Mouse (Mus musculus): ENCODE measurements around the gene Prokr2. TPM values are rescaled to one million over a fixed set of nuclear protein-coding genes. Genes with fewer than 3 reads are reported as not detected.

Prokr2 gene
- polyA plus RNA-seq, 1 experiment from 2014 or later = 1.0 TPM

DNA sequence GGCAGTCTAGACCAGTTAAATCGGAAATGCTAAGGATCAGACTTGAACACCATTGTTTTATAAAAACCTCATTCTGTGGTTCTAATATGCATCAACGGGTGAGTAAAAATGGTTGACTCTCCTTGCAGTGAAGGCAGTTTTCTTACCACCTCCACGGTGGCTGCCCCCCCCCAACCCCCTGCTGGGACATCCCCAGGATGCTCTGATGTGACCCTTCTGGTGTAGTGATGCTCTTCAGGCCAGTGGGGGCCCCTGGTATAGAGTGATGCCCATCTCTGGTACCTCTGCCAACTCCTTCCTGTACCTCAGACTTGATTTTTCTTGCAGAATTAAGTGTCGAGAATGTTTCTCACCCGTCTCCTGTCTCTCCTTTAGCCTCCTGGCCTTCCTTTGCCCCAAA lies 72.6 kb downstream of the Prokr2 start:
- no peak overlapping the region for H3K4me2 ChIP-seq (ENCODE audit: low read length)
- no peaks in the 10 kb centered on the region for H3K4me1 ChIP-seq (ENCODE audit: control insufficient read depth in 2 of 2, insufficient read depth in 2 of 2, low read length in 2 of 2)
- H3K9me3 ChIP-seq (ENCODE audit: control insufficient read depth, low read length) = no peaks in the 10 kb centered on the region
- H3K36me3 ChIP-seq (ENCODE audit: control insufficient read depth, insufficient read depth, low read length) = peaks cover 13% of the 10 kb centered on the region
- ATAC-seq (ENCODE audit: insufficient number of reproducible peaks, insufficient read depth, low FRiP score, low read depth) = no peak
- WGBS = 79% methylated on average over 5 of the region's 5 CpGs
- H3K27ac ChIP-seq (replicated peaks in 1 of 2; ENCODE audit: control insufficient read depth in 1 of 2, insufficient read depth in 1 of 2, low read depth in 2 of 2, low read length in 2 of 2) = no peak overlapping the region
- H3K9ac ChIP-seq (ENCODE audit: low read length) = no peak overlapping the region
- H3K27me3 ChIP-seq (ENCODE audit: control insufficient read depth, insufficient read depth, low read length) = no peaks in the 10 kb centered on the region
- H3K4me3 ChIP-seq (ENCODE audit: control insufficient read depth in 1 of 2, insufficient read depth in 1 of 2, low read depth in 1 of 2, low read length in 2 of 2) = no peak overlapping the region

DNA sequence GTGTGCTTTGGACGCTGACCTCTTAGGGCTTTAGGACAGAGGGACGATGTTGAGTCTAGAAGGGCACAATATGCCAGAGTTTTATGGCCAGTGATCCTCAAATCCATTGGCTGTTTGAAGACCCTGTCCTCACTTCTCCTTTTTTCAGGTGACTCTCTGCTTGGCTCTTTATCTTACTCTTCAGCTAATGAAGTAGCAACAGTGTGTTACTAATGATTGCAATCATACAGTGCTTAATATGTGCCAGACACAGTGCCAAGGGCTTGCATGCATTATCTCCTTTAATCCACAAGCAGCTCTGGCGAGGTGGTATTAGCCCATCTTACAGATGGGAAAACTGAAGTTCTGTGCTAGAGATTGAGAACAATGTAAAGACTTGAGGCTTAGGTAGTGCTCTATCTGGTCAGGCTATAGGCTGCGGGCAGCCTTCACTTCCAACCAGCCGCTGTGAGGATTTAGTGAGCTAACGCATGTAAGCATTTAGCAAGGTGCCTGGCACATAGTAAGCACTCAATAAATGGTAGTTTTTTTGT lies 75.8 kb downstream of the Prokr2 start:
- no peak for ATAC-seq (ENCODE audit: insufficient number of reproducible peaks, insufficient read depth, low FRiP score, low read depth)
- Histone ChIP-seq H3K9ac (ENCODE audit: low read length) (no peak overlapping the region), H3K27me3 (ENCODE audit: control insufficient read depth, insufficient read depth, low read length) (no peaks in the 10 kb centered on the region), H3K4me1 (ENCODE audit: control insufficient read depth in 2 of 2, insufficient read depth in 2 of 2, low read length in 2 of 2) (no peaks in the 10 kb centered on the region), H3K4me3 (ENCODE audit: control insufficient read depth in 1 of 2, insufficient read depth in 1 of 2, low read depth in 1 of 2, low read length in 2 of 2) (no peak overlapping the region), H3K27ac (replicated peaks in 1 of 2; ENCODE audit: control insufficient read depth in 1 of 2, insufficient read depth in 1 of 2, low read depth in 2 of 2, low read length in 2 of 2) (no peak overlapping the region), H3K9me3 (ENCODE audit: control insufficient read depth, low read length) (no peaks in the 10 kb centered on the region), H3K36me3 (ENCODE audit: control insufficient read depth, insufficient read depth, low read length) (peaks cover 38% of the 10 kb centered on the region), H3K4me2 (ENCODE audit: low read length) (no peak overlapping the region)
- WGBS = 91% methylated on average over 6 of the region's 6 CpGs

DNA sequence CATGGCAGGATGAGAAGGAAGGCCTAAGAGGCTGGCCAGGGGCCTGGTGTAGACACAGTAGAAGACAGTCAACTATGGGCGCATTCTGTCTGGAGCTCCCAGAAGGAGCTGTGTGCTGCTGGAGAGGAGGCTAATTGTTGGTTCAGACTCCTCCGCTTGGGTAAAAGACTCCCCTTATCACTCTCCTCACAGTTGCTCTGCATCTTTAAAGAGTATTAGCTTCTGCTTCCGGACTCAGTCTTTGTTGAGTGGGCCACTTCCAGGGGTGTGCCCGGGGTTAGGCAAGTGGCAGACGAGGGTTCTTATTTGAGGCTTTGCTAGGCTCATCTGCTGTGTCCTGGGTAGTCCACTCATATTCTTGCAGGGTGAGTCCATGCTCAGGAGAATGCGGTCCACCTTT lies 76.4 kb downstream of the Prokr2 start:
- no peak for ATAC-seq (ENCODE audit: insufficient number of reproducible peaks, insufficient read depth, low FRiP score, low read depth)
- 92% methylated on average over 6 of the region's 6 CpGs for WGBS
- H3K4me3 ChIP-seq (ENCODE audit: control insufficient read depth in 1 of 2, insufficient read depth in 1 of 2, low read depth in 1 of 2, low read length in 2 of 2) = no peak overlapping the region

DNA sequence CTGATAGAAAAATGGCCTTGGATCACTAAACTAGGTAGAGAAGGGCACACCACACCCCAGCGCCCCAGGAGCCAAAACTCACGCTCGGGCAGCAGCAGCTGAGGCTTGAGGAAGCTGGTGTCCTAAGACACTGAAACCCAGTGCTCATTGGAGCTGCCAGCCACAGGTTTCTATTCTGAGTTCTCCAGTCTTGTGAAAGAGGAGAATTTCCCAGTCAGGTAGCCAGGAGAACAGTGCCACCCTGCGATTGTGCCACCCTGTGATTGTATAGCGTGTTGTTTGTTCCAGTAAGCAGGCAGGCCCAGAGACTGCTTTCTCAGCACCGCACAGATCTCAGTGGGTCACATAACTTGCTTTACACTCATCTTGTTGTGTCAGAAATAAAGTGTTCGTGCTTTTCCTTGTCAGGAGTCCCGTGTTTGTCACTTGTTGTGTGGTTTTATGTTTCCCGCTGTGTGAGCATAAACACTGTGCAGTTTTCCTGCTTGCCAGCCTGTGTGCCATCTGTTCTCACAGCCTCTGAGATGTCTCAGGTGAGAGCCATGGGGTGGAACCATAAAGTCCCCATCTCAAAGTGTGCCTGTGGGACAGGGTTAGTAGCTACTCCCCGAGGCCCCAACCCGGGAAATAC lies 77.9 kb downstream of the Prokr2 start:
- H3K27ac ChIP-seq (replicated peaks in 1 of 2; ENCODE audit: control insufficient read depth in 1 of 2, insufficient read depth in 1 of 2, low read depth in 2 of 2, low read length in 2 of 2) = no peak overlapping the region
- peaks cover 56% of the 10 kb centered on the region for H3K36me3 ChIP-seq (ENCODE audit: control insufficient read depth, insufficient read depth, low read length)
- H3K9ac ChIP-seq (ENCODE audit: low read length) = no peak overlapping the region
- WGBS = 89% methylated on average over 11 of the region's 11 CpGs
- H3K9me3 ChIP-seq (ENCODE audit: control insufficient read depth, low read length) = no peaks in the 10 kb centered on the region
- no peaks in the 10 kb centered on the region for H3K27me3 ChIP-seq (ENCODE audit: control insufficient read depth, insufficient read depth, low read length)
- H3K4me1 ChIP-seq (ENCODE audit: control insufficient read depth in 2 of 2, insufficient read depth in 2 of 2, low read length in 2 of 2) = no peaks in the 10 kb centered on the region
- no peak overlapping the region for H3K4me3 ChIP-seq (ENCODE audit: control insufficient read depth in 1 of 2, insufficient read depth in 1 of 2, low read depth in 1 of 2, low read length in 2 of 2)
- no peak overlapping the region for H3K4me2 ChIP-seq (ENCODE audit: low read length)
- no peak for ATAC-seq (ENCODE audit: insufficient number of reproducible peaks, insufficient read depth, low FRiP score, low read depth)

More for the DNA sequence above, 76.4 kb downstream of the Prokr2 start:
- no peaks in the 10 kb centered on the region for H3K4me1 ChIP-seq (ENCODE audit: control insufficient read depth in 2 of 2, insufficient read depth in 2 of 2, low read length in 2 of 2)
- H3K4me2 ChIP-seq (ENCODE audit: low read length) = no peak overlapping the region
- no peak overlapping the region for H3K9ac ChIP-seq (ENCODE audit: low read length)
- no peaks in the 10 kb centered on the region for H3K9me3 ChIP-seq (ENCODE audit: control insufficient read depth, low read length)
- H3K36me3 ChIP-seq (ENCODE audit: control insufficient read depth, insufficient read depth, low read length) = peaks cover 43% of the 10 kb centered on the region
- H3K27ac ChIP-seq (replicated peaks in 1 of 2; ENCODE audit: control insufficient read depth in 1 of 2, insufficient read depth in 1 of 2, low read depth in 2 of 2, low read length in 2 of 2) = no peak overlapping the region
- H3K27me3 ChIP-seq (ENCODE audit: control insufficient read depth, insufficient read depth, low read length) = no peaks in the 10 kb centered on the region

DNA sequence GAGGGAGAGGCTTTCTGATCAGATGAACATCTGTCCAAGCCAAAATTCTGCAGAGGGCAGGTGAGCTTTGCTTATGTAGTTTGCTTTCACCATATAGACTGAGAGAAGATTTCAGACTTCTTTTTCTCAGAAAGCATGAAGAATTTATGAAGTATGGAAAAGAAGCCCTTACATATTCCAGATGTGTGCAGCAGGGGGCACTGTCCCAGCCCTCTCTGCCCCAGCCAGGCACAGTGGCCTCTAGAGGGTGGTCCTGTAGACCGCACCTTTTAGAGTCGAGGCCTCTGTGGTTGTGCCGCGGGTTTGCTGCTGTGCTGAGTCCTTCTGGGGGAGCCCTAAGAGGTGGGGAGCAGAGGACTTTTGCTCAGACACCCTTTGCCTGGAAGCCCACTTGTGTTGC lies 79.3 kb downstream of the Prokr2 start:
- 51% methylated on average over 4 of the region's 4 CpGs for WGBS
- H3K9me3 ChIP-seq (ENCODE audit: control insufficient read depth, low read length) = no peaks in the 10 kb centered on the region
- H3K4me2 ChIP-seq (ENCODE audit: low read length) = no peak overlapping the region
- H3K27me3 ChIP-seq (ENCODE audit: control insufficient read depth, insufficient read depth, low read length) = no peaks in the 10 kb centered on the region
- no peak for ATAC-seq (ENCODE audit: insufficient number of reproducible peaks, insufficient read depth, low FRiP score, low read depth)
- H3K4me3 ChIP-seq (ENCODE audit: control insufficient read depth in 1 of 2, insufficient read depth in 1 of 2, low read depth in 1 of 2, low read length in 2 of 2) = no peak overlapping the region
- peaks cover 63% of the 10 kb centered on the region for H3K36me3 ChIP-seq (ENCODE audit: control insufficient read depth, insufficient read depth, low read length)
- H3K27ac ChIP-seq (replicated peaks in 1 of 2; ENCODE audit: control insufficient read depth in 1 of 2, insufficient read depth in 1 of 2, low read depth in 2 of 2, low read length in 2 of 2) = no peak overlapping the region
- no peak overlapping the region for H3K9ac ChIP-seq (ENCODE audit: low read length)
- H3K4me1 ChIP-seq (ENCODE audit: control insufficient read depth in 2 of 2, insufficient read depth in 2 of 2, low read length in 2 of 2) = no peaks in the 10 kb centered on the region

DNA sequence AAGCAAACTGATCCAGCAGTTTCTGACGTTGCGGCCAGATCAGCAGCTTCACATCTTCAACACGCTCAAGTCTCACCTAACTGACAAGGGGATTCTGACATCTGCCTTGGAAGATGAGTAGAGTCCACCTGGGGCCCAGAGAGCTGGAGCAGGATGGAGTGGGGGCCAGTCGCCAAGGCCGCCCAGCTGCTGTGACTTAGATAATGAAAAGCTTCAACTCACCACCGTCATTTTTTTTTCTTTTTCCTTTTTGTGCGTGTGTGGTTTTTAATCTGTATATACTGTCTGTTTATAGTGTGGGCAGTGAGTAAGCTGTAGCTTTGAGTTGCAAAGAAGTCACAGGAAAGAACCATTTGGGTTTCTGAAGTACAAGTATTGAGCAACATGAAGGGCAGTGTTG lies 80.1 kb downstream of the Prokr2 start:
- Histone ChIP-seq H3K4me2 (ENCODE audit: low read length) (no peak overlapping the region), H3K9ac (ENCODE audit: low read length) (no peak overlapping the region), H3K4me3 (ENCODE audit: control insufficient read depth in 1 of 2, insufficient read depth in 1 of 2, low read depth in 1 of 2, low read length in 2 of 2) (no peak overlapping the region), H3K4me1 (ENCODE audit: control insufficient read depth in 2 of 2, insufficient read depth in 2 of 2, low read length in 2 of 2) (no peaks in the 10 kb centered on the region), H3K27me3 (ENCODE audit: control insufficient read depth, insufficient read depth, low read length) (no peaks in the 10 kb centered on the region), H3K27ac (replicated peaks in 1 of 2; ENCODE audit: control insufficient read depth in 1 of 2, insufficient read depth in 1 of 2, low read depth in 2 of 2, low read length in 2 of 2) (no peak overlapping the region), H3K36me3 (ENCODE audit: control insufficient read depth, insufficient read depth, low read length) (peaks cover 71% of the 10 kb centered on the region), H3K9me3 (ENCODE audit: control insufficient read depth, low read length) (no peaks in the 10 kb centered on the region)
- 83% methylated on average over 7 of the region's 7 CpGs for WGBS
- no peak for ATAC-seq (ENCODE audit: insufficient number of reproducible peaks, insufficient read depth, low FRiP score, low read depth)

DNA sequence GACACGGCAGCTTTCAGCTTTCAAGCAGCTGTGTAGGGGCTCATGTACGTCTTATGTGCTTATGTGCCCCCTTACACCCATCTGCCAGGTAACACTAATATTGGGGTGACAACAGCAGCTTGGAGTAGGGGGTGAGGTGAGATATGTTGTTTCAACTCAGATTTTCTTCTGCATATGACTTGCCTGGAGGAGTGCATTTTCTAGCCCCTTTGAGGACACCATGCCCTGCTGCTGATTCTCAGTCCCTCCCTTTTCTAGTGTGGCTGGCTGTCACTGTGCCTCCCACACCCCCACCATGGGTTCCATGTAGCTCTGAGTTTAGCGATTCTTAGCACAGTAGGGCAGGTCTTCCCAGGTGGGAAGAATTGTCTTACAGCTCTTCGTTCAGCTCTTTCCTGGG lies 83.8 kb downstream of the Prokr2 start:
- Histone ChIP-seq H3K27ac (replicated peaks in 1 of 2; ENCODE audit: control insufficient read depth in 1 of 2, insufficient read depth in 1 of 2, low read depth in 2 of 2, low read length in 2 of 2) (no peak overlapping the region), H3K36me3 (ENCODE audit: control insufficient read depth, insufficient read depth, low read length) (peaks cover 85% of the 10 kb centered on the region), H3K4me1 (ENCODE audit: control insufficient read depth in 2 of 2, insufficient read depth in 2 of 2, low read length in 2 of 2) (no peaks in the 10 kb centered on the region), H3K4me3 (ENCODE audit: control insufficient read depth in 1 of 2, insufficient read depth in 1 of 2, low read depth in 1 of 2, low read length in 2 of 2) (no peak overlapping the region), H3K27me3 (ENCODE audit: control insufficient read depth, insufficient read depth, low read length) (no peaks in the 10 kb centered on the region), H3K4me2 (ENCODE audit: low read length) (no peak overlapping the region), H3K9me3 (ENCODE audit: control insufficient read depth, low read length) (no peaks in the 10 kb centered on the region), H3K9ac (ENCODE audit: low read length) (no peak overlapping the region)
- WGBS = 92% methylated on average over 4 of the region's 4 CpGs
- no peak for ATAC-seq (ENCODE audit: insufficient number of reproducible peaks, insufficient read depth, low FRiP score, low read depth)

DNA sequence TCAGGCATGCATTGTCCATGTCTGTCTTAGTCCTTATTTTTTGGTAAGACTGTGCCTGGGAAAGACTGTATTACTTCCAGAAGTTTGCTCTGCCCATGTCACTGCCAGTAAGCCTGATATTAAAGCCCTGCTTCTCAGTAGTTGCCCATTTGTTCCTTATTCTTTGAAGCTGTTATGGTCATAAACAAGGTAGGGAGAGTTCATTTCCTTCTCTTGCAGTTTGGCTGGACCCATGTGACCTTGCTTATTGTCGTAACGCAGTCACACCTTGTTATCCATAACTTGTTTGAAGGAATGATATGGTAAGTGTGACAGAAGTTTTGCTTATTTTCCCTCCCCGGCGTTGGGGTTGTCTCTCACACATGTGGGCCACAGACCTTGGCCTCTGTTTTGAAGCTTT lies 87.0 kb downstream of the Prokr2 start:
- no peak overlapping the region for H3K4me2 ChIP-seq (ENCODE audit: low read length)
- no peak overlapping the region for H3K27ac ChIP-seq (replicated peaks in 1 of 2; ENCODE audit: control insufficient read depth in 1 of 2, insufficient read depth in 1 of 2, low read depth in 2 of 2, low read length in 2 of 2)
- no peak overlapping the region for H3K9ac ChIP-seq (ENCODE audit: low read length)
- ATAC-seq (ENCODE audit: insufficient number of reproducible peaks, insufficient read depth, low FRiP score, low read depth) = no peak
- no peak overlapping the region for H3K4me3 ChIP-seq (ENCODE audit: control insufficient read depth in 1 of 2, insufficient read depth in 1 of 2, low read depth in 1 of 2, low read length in 2 of 2)
- H3K4me1 ChIP-seq (ENCODE audit: control insufficient read depth in 2 of 2, insufficient read depth in 2 of 2, low read length in 2 of 2) = peaks cover 0 to 5% of the 10 kb centered on the region in 2 experiments; a peak in 1 of 4 replicates
- no peaks in the 10 kb centered on the region for H3K27me3 ChIP-seq (ENCODE audit: control insufficient read depth, insufficient read depth, low read length)
- 94% methylated on average over 4 of the region's 4 CpGs for WGBS
- peaks cover 91% of the 10 kb centered on the region for H3K36me3 ChIP-seq (ENCODE audit: control insufficient read depth, insufficient read depth, low read length)
- no peaks in the 10 kb centered on the region for H3K9me3 ChIP-seq (ENCODE audit: control insufficient read depth, low read length)
